Comparison of ENCODE assay signal across 11 mouse cellular contexts in the genomic region with DNA sequence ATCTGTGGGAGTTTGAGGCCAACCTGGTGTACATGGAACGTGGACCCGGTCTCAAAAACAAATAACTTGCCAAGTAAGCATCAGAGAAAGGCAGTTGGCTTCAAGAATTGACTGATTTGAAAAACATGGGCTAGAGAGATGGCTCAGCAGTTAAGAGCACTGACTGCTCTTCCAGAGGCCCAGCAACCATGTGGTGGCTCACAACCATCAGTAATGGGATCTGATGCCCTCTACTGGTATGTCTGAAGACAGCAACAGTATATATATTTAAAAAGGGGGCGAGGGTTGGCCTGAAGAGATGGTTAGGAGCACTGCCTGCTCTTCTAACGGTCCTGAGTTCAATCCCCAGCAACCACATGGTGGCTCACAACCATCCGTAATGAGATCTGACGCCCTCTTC. TPM values are rescaled to one million over a fixed set of nuclear protein-coding genes. Genes with fewer than 3 reads are reported as not detected.
DNase-seq lines count a peak whose midpoint lies in the region; ATAC-seq and TF ChIP-seq lines count a peak whose summit lies in the region.
"Had no signal": no experiment of that assay in that cellular context is flagged by ENCODE, and none has a peak within 500 bp of the region (broad histone marks: within the 10 kb centered on the region; RNA-seq: fewer than 3 reads in every experiment).

No protein-coding gene starts in this region.

- H3K9me3 ChIP-seq in hindbrain, postnatal 0 days (ENCODE audit: low read length): no peaks in the 10 kb centered on the region
- no peaks in the 10 kb centered on the region for H3K9me3 ChIP-seq in hindbrain, embryonic 16.5 days (ENCODE audit: control insufficient read depth, low read length)
- H3K9me3 ChIP-seq: embryonic facial prominence, embryonic 13.5 days; heart, embryonic 13.5 days had no signal

- H3K27ac ChIP-seq in hindbrain, postnatal 0 days: no peak overlapping the region
- no peak overlapping the region for H3K27ac ChIP-seq in hindbrain, embryonic 16.5 days (ENCODE audit: low read depth, low read length)
- H3K27ac ChIP-seq in liver, adult 2 months (replicated peaks; ENCODE audit: insufficient read depth, low read depth, low read length): no peak overlapping the region
- H3K27ac ChIP-seq: embryonic facial prominence, embryonic 13.5 days; heart, embryonic 13.5 days had no signal

- 15% methylated on average over 6 of the region's 6 CpGs for WGBS in hindbrain, postnatal 0 days
- WGBS in hindbrain, embryonic 16.5 days: 6% methylated on average over 6 of the region's 6 CpGs
- 48% methylated on average over 6 of the region's 6 CpGs for WGBS in liver, adult 2 months

- peaks cover 7% of the 10 kb centered on the region; the same call in 1 of the 2 replicates for H3K4me1 ChIP-seq in hindbrain, postnatal 0 days (ENCODE audit: insufficient read depth, low read length)
- peaks cover 11% of the 10 kb centered on the region for H3K4me1 ChIP-seq in hindbrain, embryonic 16.5 days (ENCODE audit: control insufficient read depth, insufficient read depth, low read depth, low read length)
- H3K4me1 ChIP-seq in liver, adult 2 months (ENCODE audit: control insufficient read depth, insufficient read depth, low read length): peaks cover 8% of the 10 kb centered on the region; the same call in 1 of the 2 replicates

- no peaks in the 10 kb centered on the region for H3K36me3 ChIP-seq in hindbrain, postnatal 0 days (ENCODE audit: insufficient read depth, low read length)
- no peaks in the 10 kb centered on the region for H3K36me3 ChIP-seq in hindbrain, embryonic 16.5 days (ENCODE audit: control insufficient read depth, insufficient read depth, low read length)
- no peaks in the 10 kb centered on the region for H3K36me3 ChIP-seq in liver, adult 2 months (ENCODE audit: control insufficient read depth, insufficient read depth, low read length)
- H3K36me3 ChIP-seq: embryonic facial prominence, embryonic 13.5 days; heart, embryonic 13.5 days had no signal

- no peak overlapping the region for H3K4me2 ChIP-seq in hindbrain, postnatal 0 days (ENCODE audit: low read depth, low read length)
- H3K4me2 ChIP-seq in hindbrain, embryonic 16.5 days (ENCODE audit: low read length): no peak overlapping the region
- H3K4me2 ChIP-seq: embryonic facial prominence, embryonic 13.5 days; heart, embryonic 13.5 days had no signal

- TF ChIP-seq CTCF in hindbrain, postnatal 0 days (IDR thresholded peaks at IDR 0.05; ENCODE audit: low read depth): peak; percentile 54
- TF ChIP-seq CTCF in liver, adult 2 months (IDR thresholded peaks at IDR 0.05; ENCODE audit: low read depth, low read length): 0 out of 2 replicates have a peak, but pooled peaks have one; percentile 0

- peaks cover under 1% of the 10 kb centered on the region; the same call in 1 of the 2 replicates for H3K79me2 ChIP-seq in liver, adult 2 months (ENCODE audit: control insufficient read depth, insufficient read depth, low read length)

- H3K27me3 ChIP-seq in hindbrain, postnatal 0 days (ENCODE audit: insufficient read depth, low read length): no peaks in the 10 kb centered on the region
- no peaks in the 10 kb centered on the region for H3K27me3 ChIP-seq in hindbrain, embryonic 16.5 days (replicated peaks; ENCODE audit: control insufficient read depth, insufficient read depth, low read length)
- no peaks in the 10 kb centered on the region for H3K27me3 ChIP-seq in liver, adult 2 months (ENCODE audit: control insufficient read depth, insufficient read depth, low read length)
- H3K27me3 ChIP-seq: embryonic facial prominence, embryonic 13.5 days; heart, embryonic 13.5 days had no signal

- no peak overlapping the region for H3K9ac ChIP-seq in hindbrain, postnatal 0 days (replicated peaks; ENCODE audit: low read length)
- H3K9ac ChIP-seq in hindbrain, embryonic 16.5 days (ENCODE audit: low read depth, low read length): no peak overlapping the region
- H3K9ac ChIP-seq in liver, adult 2 months (ENCODE audit: low read depth, low read length): no peak overlapping the region
- H3K9ac ChIP-seq: embryonic facial prominence, embryonic 13.5 days; heart, embryonic 13.5 days had no signal

- DNase-seq in hindbrain, postnatal 0 days (ENCODE audit: low spot score): peak; percentile 42
- DNase-seq in 416B (ENCODE audit: low read depth): peak; percentile 79
- peak; percentile 58 for DNase-seq in MEL-GATA-1-ER (ENCODE audit: extremely low read depth, low read depth)
- DNase-seq in liver, adult 2 months (ENCODE audit: extremely low read depth, low read depth, low spot score): no peak
- DNase-seq in frontal cortex, adult 2 months (ENCODE audit: extremely low spot score in 1 of 2, low spot score in 1 of 2): no peak
- DNase-seq in testis, postnatal 10 days (ENCODE audit: low spot score): no peak
- no peak for DNase-seq in layer of hippocampus, postnatal 10 days (ENCODE audit: low spot score in 2 of 2)
- DNase-seq: right cerebral cortex, postnatal 4 days had no signal

- ATAC-seq in hindbrain, postnatal 0 days: no peak
- no peak for ATAC-seq in hindbrain, embryonic 16.5 days

- no peak overlapping the region for H3K4me3 ChIP-seq in hindbrain, postnatal 0 days (ENCODE audit: low read length)
- H3K4me3 ChIP-seq in hindbrain, embryonic 16.5 days (ENCODE audit: low read length): no peak overlapping the region
- H3K4me3 ChIP-seq in liver, adult 2 months (ENCODE audit: insufficient read depth, low read depth, low read length): no peak overlapping the region
- H3K4me3 ChIP-seq: embryonic facial prominence, embryonic 13.5 days; heart, embryonic 13.5 days had no signal

- no peak for TF ChIP-seq POLR2A in liver, adult 2 months (IDR thresholded peaks at IDR 0.05; ENCODE audit: extremely low read depth, insufficient read depth, low read length)

RNA-seq across cellular contexts. Expression of a gene that starts 4.5 kb away (rescaled TPM):
- total RNA-seq in hindbrain, postnatal 0 days (2014; rRNA removed): 15.1 and 17.2 TPM in 2 replicates
- polyA plus RNA-seq in hindbrain, postnatal 0 days (2015; fragmentation: Nextera tagmentation; extraction: Ambion mirVana): 203 and 213 TPM in 2 replicates
- polyA plus RNA-seq in hindbrain, embryonic 16.5 days (2015; fragmentation: Nextera tagmentation; extraction: Ambion mirVana): 205 and 214 TPM in 2 replicates
- 19.7 and 24.3 TPM in 2 replicates for total RNA-seq in liver, adult 2 months (2014; rRNA removed)
- 4.1 and 4.6 TPM in 2 replicates for polyA plus RNA-seq in liver, adult 2 months (2012; rRNA removed)
- polyA plus RNA-seq in frontal cortex, adult 2 months (2012; rRNA removed): 153 and 154 TPM in 2 replicates
- 100 to 1,000 TPM; 192 to 208 TPM for total RNA-seq in layer of hippocampus, postnatal 10 days (2021)

Comparison
In these comparisons a context has a peak if more than half of its experiments do, and no peak if none do; other contexts are left out.
1. DNase-seq: peak in hindbrain, postnatal 0 days (single experiment), 416B (single experiment) and MEL-GATA-1-ER (single experiment); none in liver, adult 2 months (single experiment), frontal cortex, adult 2 months (0 of 2), testis, postnatal 10 days (single experiment) and layer of hippocampus, postnatal 10 days (0 of 2).
2. RNA of a gene that starts 4.5 kb away (polyA plus RNA-seq): 205 to 214 TPM in hindbrain, embryonic 16.5 days, 203 to 213 TPM in hindbrain, postnatal 0 days and 153 to 154 TPM in frontal cortex, adult 2 months; 4.1 to 4.6 TPM in liver, adult 2 months; every median in the first group is over 10 times any median in the second.